Mouse (Mus musculus) brain, embryonic 14.5 days (tissue): ENCODE measurements around the gene Rbm46.

Source experiments
- CTCF ChIP-seq: fragments of 200-500 bp; IDR thresholded peaks from 2 replicates; pipeline ENCODE4 v1.5.1; 2012; ENCODE audit warnings: inconsistent platforms, mild to moderate bottlenecking, moderate library complexity, borderline replicate concordance; ENCODE audit not compliant: insufficient read depth, insufficient read length; ENCODE audit errors: extremely low read depth
- POLR2A ChIP-seq: fragments of 200-500 bp; IDR thresholded peaks from 2 replicates; pipeline ENCODE4 v1.6.1; 2012; ENCODE audit warnings: mild to moderate bottlenecking, inconsistent platforms, borderline replicate concordance; ENCODE audit not compliant: poor library complexity, insufficient read depth, insufficient read length, severe bottlenecking; ENCODE audit errors: extremely low read depth

- TF ChIP-seq POLR2A: no peak
- TF ChIP-seq CTCF: peak; percentile 59; the same call in 1 of the 2 replicates
Observed at GRCm38 (mm10) chr3:82877258-82877657, 975 bp upstream of the Rbm46 start.
